Mouse (Mus musculus) testis, adult 2 months (tissue): ENCODE results near the gene Oaz2.

ENCODE experiments used
- CTCF ChIP-seq: fragments of 200-500 bp; IDR thresholded peaks from 2 replicates; pipeline ENCODE4 v1.5.1; 2012; ENCODE audit warnings: low read depth, mild to moderate bottlenecking, inconsistent platforms, low read length, moderate library complexity; ENCODE audit not compliant: control insufficient read depth, insufficient read depth, insufficient replicate concordance
- POLR2A ChIP-seq: fragments of 200-500 bp; IDR thresholded peaks from 2 replicates; pipeline ENCODE4 v1.6.1; 2012; ENCODE audit warnings: low read depth, mild to moderate bottlenecking, inconsistent platforms, low read length, moderate library complexity; ENCODE audit not compliant: control insufficient read depth

DNA sequence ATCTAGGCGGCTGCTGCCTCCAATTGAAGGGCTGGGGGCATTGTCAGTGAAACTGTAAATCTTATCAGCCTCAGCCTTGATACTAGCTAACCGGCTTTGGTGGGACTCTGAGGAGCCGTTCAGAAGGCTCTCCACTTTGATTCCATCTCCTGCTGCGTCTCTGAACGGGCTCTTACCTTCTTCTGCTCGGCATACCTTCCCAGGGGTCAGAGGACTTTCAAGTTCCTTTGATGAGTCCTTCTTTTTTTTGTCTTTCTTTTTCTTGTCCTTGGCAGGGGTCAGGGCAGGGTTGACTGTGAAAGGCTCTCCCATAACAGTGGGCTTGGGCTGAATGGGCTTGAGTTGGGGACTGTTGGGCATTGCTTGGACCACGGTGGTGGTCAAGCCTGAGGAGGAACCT is 35.4 kb downstream of the Oaz2 start:
- no peak for TF ChIP-seq POLR2A
- no peak for TF ChIP-seq CTCF
